Mouse (Mus musculus) thymus, adult 2 months (tissue): ENCODE measurements at regions not wholly inside any gene's neighbourhood (a gene's known extent, or its start where the extent isn't known, plus 50 kb on each side); places are given as distances from the start of the nearest gene placed in this dataset.

Experiments
- DNase-seq: peaks from one replicate; pipeline ENCODE4 v3.0.0; 2021
- H3K27ac ChIP-seq: fragments of 200-500 bp; 2 replicates; pipeline ENCODE4 v1.5.1; 2012; ENCODE audit warnings: low read length, control low read depth; ENCODE audit not compliant: control insufficient read depth, insufficient read depth
- H3K27me3 ChIP-seq: fragments of 200-500 bp; 2 replicates; pipeline ENCODE4 v1.6.1; 2012; ENCODE audit warnings: mild to moderate bottlenecking, low read length, moderate library complexity, mixed read lengths; ENCODE audit not compliant: control insufficient read depth, insufficient read depth
- H3K36me3 ChIP-seq: fragments of 200-500 bp; 2 replicates; pipeline ENCODE4 v1.6.1; 2012; ENCODE audit warnings: mild to moderate bottlenecking, low read length, moderate library complexity; ENCODE audit not compliant: control insufficient read depth, insufficient read depth
- H3K4me1 ChIP-seq: fragments of 200-500 bp; replicated peaks from 2 replicates; pipeline ENCODE4 v1.6.1; 2012; ENCODE audit warnings: low read length; ENCODE audit not compliant: control insufficient read depth, insufficient read depth
- H3K4me3 ChIP-seq: fragments of 200-500 bp; 2 replicates; pipeline ENCODE4 v1.5.1; 2012; ENCODE audit warnings: mild to moderate bottlenecking, low read length, control low read depth, moderate library complexity; ENCODE audit not compliant: control insufficient read depth, insufficient read depth
- CTCF ChIP-seq: fragments of 200-500 bp; IDR thresholded peaks from 2 replicates; pipeline ENCODE4 v1.5.1; 2012; ENCODE audit warnings: mild to moderate bottlenecking, control low read depth, low read length, moderate library complexity, borderline replicate concordance; ENCODE audit not compliant: control insufficient read depth, poor library complexity, insufficient read depth; ENCODE audit errors: extremely low read depth
- POLR2A ChIP-seq: fragments of 200-500 bp; IDR thresholded peaks from 2 replicates; pipeline ENCODE4 v1.6.1; 2012; ENCODE audit warnings: mild to moderate bottlenecking, low read length, control low read depth, moderate library complexity; ENCODE audit not compliant: control insufficient read depth, poor library complexity, insufficient read depth; ENCODE audit errors: extremely low read depth
- WGBS: fragments of 180-500 bp; shearing (Covaris S2); methylation state at CpG from one replicate; pipeline ENCODE4 v1.1.7; 2018; 5-methylcytosine and 5-hydroxymethylcytosine counted together

GRCm38 (mm10) chr13:107371616-107372582 is 350.0 kb upstream of the Kif2a start:
- no peak for DNase-seq
- 76% methylated on average over 17 of the region's 17 CpGs for WGBS
- H3K27me3 ChIP-seq, result no peaks in the 10 kb centered on the region
- no peak overlapping the region for H3K27ac ChIP-seq
- TF ChIP-seq CTCF, result no peak
- TF ChIP-seq POLR2A, result no peak
- no peaks in the 10 kb centered on the region for H3K36me3 ChIP-seq
- no peaks in the 10 kb centered on the region for H3K4me1 ChIP-seq
- H3K4me3 ChIP-seq, result no peak overlapping the region

DNA sequence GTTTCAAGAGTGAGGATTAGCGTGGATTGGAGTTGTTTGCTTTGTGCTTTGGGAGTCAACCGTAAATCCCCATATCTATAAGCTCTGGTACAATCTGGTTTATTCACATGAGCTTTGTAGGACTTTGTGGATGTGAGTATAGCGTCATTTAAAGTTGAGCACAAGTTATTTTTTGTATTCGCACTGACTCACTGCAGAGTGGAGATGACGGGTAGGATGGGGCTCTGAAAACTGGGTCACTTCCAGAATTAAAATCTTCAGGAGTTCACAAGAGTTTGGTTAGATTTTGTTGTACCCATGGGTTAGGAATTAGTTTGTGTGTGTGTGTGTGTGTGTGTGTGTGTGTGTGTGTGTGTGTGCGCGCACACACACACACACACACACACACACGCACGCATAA is 345.7 kb upstream of the Kif2a start:
- 96% methylated on average over 9 of the region's 9 CpGs for WGBS
- Histone ChIP-seq H3K4me1 (no peaks in the 10 kb centered on the region), H3K27ac (no peak overlapping the region), H3K4me3 (no peak overlapping the region), H3K36me3 (no peaks in the 10 kb centered on the region), H3K27me3 (no peaks in the 10 kb centered on the region)
- TF ChIP-seq CTCF (no peak), POLR2A (no peak)
- no peak for DNase-seq

DNA sequence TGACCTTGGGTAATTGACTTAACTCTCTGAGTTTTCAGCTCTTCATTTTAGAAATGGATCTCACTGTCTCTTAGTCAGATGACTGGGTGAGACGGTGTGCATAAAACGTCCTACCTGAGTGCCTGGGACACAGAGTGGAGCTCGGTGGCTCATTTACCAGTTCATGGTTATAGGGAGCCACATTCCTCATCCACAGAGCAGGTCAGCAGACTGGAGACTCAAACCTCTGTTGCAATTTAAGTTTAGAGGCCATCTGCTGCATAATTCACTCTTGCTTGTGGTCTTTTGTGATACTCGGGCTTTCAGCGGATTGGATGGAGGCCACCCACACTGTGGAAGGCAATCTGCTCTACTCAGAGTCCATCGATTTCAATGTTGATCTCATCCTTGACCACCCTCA is 343.8 kb upstream of the Kif2a start:
- TF ChIP-seq CTCF, result no peak
- no peak for TF ChIP-seq POLR2A
- Histone ChIP-seq H3K4me3 (no peak overlapping the region), H3K27me3 (no peaks in the 10 kb centered on the region), H3K27ac (no peak overlapping the region), H3K36me3 (no peaks in the 10 kb centered on the region), H3K4me1 (no peaks in the 10 kb centered on the region)
- DNase-seq, result no peak
- 96% methylated on average over 6 of the region's 6 CpGs for WGBS

- 80% methylated on average over 7 of the region's 7 CpGs for WGBS
- DNase-seq, result no peak
- no peaks in the 10 kb centered on the region for H3K27me3 ChIP-seq
- H3K4me3 ChIP-seq, result no peak overlapping the region
- H3K4me1 ChIP-seq, result no peaks in the 10 kb centered on the region
- H3K27ac ChIP-seq, result no peak overlapping the region
- no peaks in the 10 kb centered on the region for H3K36me3 ChIP-seq
- no peak for TF ChIP-seq CTCF
- TF ChIP-seq POLR2A, result no peak
Observed at GRCm38 (mm10) chr13:107365241-107365640, 343.3 kb upstream of the Kif2a start.

DNA sequence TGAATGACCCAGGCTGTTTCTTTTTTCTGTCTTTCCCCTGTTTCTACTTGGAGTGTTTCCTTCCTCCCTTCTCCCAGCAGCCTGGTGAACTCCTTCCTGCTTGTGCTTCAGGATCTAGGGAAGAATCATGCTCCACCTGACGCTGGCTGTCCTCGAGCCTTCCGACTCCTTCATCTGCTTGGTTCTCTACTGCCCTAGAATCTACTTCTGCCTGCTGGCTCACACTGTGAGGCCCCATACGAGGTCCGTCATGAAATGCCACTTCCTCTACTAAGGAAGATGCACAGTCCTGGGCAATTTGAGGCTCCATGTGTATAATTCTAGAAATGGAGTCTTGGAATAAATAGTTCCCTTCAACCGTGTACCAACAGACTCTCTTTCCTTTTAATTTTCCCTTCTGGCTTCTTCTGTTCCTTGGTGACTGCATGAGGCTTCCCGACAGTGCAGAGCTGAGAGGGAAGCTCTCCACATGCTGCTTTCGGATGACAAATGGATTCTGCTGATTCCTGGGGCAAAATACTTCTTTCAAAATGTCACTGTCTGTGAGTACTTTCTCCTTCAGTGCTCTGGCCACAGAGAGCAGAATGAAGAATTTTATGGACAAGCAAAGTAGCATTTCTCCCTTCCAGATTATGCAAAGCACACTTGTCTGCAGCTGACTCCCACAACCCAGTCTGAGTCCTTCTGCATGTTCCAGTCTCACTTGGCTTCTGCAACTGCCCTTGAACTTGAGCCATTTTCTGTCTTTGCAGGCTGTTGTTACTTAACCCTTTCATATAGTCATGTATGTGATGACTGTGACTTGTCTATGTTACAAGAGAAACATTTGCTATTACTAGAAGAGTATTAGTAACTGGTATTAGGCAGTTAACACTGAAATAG is 341.1 kb upstream of the Kif2a start:
- no peak overlapping the region for H3K4me3 ChIP-seq
- H3K27me3 ChIP-seq, result no peaks in the 10 kb centered on the region
- DNase-seq, result no peak
- no peak overlapping the region for H3K27ac ChIP-seq
- 67% methylated on average over 8 of the region's 8 CpGs for WGBS
- H3K36me3 ChIP-seq, result no peaks in the 10 kb centered on the region
- TF ChIP-seq POLR2A (no peak), CTCF (no peak)
- H3K4me1 ChIP-seq, result no peaks in the 10 kb centered on the region

DNA sequence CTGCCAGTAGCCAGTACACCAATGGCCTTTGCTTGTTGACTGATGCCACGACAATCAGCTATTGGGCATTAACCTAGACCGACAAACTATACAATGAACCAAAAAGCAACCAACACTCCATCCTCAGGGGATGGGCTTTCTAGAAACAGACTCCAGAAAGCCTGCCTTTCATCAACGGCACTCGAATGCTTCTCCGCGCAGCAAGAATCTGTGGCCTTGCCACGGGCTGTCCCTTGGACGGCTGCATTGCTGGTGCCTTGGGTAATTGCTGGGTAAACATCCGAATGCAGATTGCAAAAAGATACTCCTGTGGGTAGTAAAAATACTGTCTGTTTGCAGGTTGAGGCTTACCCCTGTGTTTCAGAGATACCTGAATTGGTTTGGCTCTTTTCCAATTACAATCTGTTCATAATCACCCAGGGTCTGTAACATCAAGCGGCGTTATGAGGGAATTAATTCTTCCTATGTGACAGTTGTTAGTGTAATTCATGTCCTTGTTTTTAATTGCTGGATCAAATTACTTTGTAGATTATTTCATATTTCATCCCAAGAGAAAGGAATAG is 319.0 kb upstream of the Kif2a start:
- no peaks in the 10 kb centered on the region for H3K36me3 ChIP-seq
- WGBS, result 93% methylated on average over 11 of the region's 11 CpGs
- H3K4me3 ChIP-seq, result no peak overlapping the region
- no peak overlapping the region for H3K27ac ChIP-seq
- no peak for TF ChIP-seq CTCF
- no peak for TF ChIP-seq POLR2A
- no peaks in the 10 kb centered on the region for H3K27me3 ChIP-seq
- DNase-seq, result no peak
- no peaks in the 10 kb centered on the region for H3K4me1 ChIP-seq
